Mouse (Mus musculus): Measurements from ENCODE around the gene 4933405O20Rik.

The 4933405O20Rik gene

GRCm38 (mm10) chr7:50598890-50599289, at the start of gene 4933405O20Rik:
Gene 4933405O20Rik, plus strand, starts transcription at chr7:50599190.
- DNase-seq (ENCODE audit: low spot score in 2 of 2) = no peak

GRCm38 (mm10) chr7:50549572-50549971, 49.4 kb upstream of the 4933405O20Rik start:
- DNase-seq (ENCODE audit: low spot score in 2 of 2) = no peak

DNA sequence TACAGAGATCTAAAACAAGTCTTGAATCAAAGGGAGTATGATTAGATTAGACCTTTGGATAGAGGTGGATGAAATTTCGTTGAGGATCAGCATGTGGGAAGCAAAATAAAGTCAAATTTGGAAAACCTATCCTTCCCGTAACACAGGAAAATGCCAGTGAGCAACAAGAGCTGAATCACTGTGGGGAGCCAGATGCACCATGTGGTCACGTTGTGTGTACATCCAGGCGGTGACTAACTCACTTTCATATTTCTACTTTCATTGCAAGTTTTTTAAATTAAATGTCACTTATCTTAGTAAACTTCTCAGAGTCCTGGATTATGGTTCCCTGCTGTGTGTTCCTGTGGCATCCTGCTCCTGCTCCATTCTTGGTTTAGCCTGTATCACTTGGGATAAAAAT, 47.6 kb upstream of the 4933405O20Rik start:
- DNase-seq (ENCODE audit: low spot score in 2 of 2) = no peak

GRCm38 (mm10) chr7:50562708-50563107, 36.3 kb upstream of the 4933405O20Rik start:
- DNase-seq (ENCODE audit: low spot score in 2 of 2) = no peak

- no peak for DNase-seq (ENCODE audit: low spot score in 2 of 2)
These were observed 25.1 kb upstream of the 4933405O20Rik start for GRCm38 (mm10) chr7:50573841-50574240.

- no peak for DNase-seq (ENCODE audit: low spot score in 2 of 2)
These were observed 10.2 kb upstream of the 4933405O20Rik start for GRCm38 (mm10) chr7:50588642-50589424.

GRCm38 (mm10) chr7:50614101-50614500, 15.1 kb downstream of the 4933405O20Rik start:
- peak; percentile 24 to 30 for DNase-seq (ENCODE audit: low spot score in 2 of 2)

- no peak for DNase-seq (ENCODE audit: low spot score in 2 of 2)
These were observed 30.2 kb downstream of the 4933405O20Rik start for GRCm38 (mm10) chr7:50629186-50629585.

DNA sequence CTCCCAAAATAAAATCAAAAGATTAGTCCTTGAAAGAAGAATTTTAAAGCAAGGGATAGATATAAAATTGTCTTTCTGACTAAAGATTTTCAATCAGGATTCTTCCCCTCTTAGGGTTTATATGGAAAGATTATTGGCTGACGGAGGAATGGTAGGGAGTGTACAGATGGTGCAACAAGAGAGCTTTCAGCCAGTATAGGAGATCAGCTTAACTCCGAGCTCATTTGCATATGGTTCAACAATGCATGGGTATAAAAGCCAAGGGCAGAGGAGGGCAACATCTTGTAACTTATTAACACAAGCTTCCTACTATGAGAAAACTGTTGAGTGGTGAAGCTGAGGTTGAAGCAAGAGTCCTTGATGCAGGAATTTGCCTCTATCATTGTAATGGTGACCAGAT, 34.2 kb downstream of the 4933405O20Rik start:
- DNase-seq (ENCODE audit: low spot score in 2 of 2) = no peak
